Mouse (Mus musculus) testis, postnatal 14 days (tissue): Measurements from ENCODE around the gene Fndc7.
"Not testable (repeated sequence)": the region's sequence is repeated elsewhere in the genome, so short reads cannot be mapped to it uniquely, and the experiment has no call there.

Experiments used
- DNase-seq: peaks from one replicate; pipeline ENCODE4 v3.0.0; 2021; ENCODE audit warnings: low spot score

The Fndc7 gene

GRCm38 (mm10) chr3:108886934-108887617, 2.7 kb downstream of the Fndc7 start:
- DNase-seq: no peak

GRCm38 (mm10) chr3:108885686-108886530, 3.9 kb downstream of the Fndc7 start:
- DNase-seq: peak; percentile 57

- DNase-seq: no peak
Measured at GRCm38 (mm10) chr3:108884706-108885289, 5.0 kb downstream of the Fndc7 start.

GRCm38 (mm10) chr3:108883067-108883466, 6.7 kb downstream of the Fndc7 start:
- DNase-seq: no peak

GRCm38 (mm10) chr3:108881873-108882272, 7.9 kb downstream of the Fndc7 start:
- not testable (repeated sequence) for DNase-seq

- no peak for DNase-seq
Measured at GRCm38 (mm10) chr3:108880544-108881507, 9.0 kb downstream of the Fndc7 start.

GRCm38 (mm10) chr3:108879836-108880435, 9.9 kb downstream of the Fndc7 start:
- DNase-seq: no peak

GRCm38 (mm10) chr3:108879129-108879528, 10.7 kb downstream of the Fndc7 start:
- DNase-seq: no peak

GRCm38 (mm10) chr3:108870631-108871030, 19.2 kb downstream of the Fndc7 start:
- no peak for DNase-seq

GRCm38 (mm10) chr3:108867449-108867848, 22.4 kb downstream of the Fndc7 start:
- no peak for DNase-seq

GRCm38 (mm10) chr3:108865676-108866075, 24.1 kb downstream of the Fndc7 start:
- no peak for DNase-seq

- DNase-seq: no peak
Measured at GRCm38 (mm10) chr3:108865129-108865528, 24.7 kb downstream of the Fndc7 start.

- no peak for DNase-seq
Measured at GRCm38 (mm10) chr3:108863091-108863490, 26.7 kb downstream of the Fndc7 start.

- DNase-seq: not testable (repeated sequence)
Measured at GRCm38 (mm10) chr3:108862282-108862681, 27.5 kb downstream of the Fndc7 start.

GRCm38 (mm10) chr3:108860786-108861185, 29.0 kb downstream of the Fndc7 start:
- DNase-seq: no peak

GRCm38 (mm10) chr3:108858231-108858770, 31.5 kb downstream of the Fndc7 start:
- no peak for DNase-seq

- DNase-seq: no peak
Measured at GRCm38 (mm10) chr3:108857714-108858113, 32.1 kb downstream of the Fndc7 start.

GRCm38 (mm10) chr3:108857124-108857470, 32.7 kb downstream of the Fndc7 start:
- no peak for DNase-seq

- no peak for DNase-seq
Measured at GRCm38 (mm10) chr3:108856386-108857123, 33.3 kb downstream of the Fndc7 start.

GRCm38 (mm10) chr3:108855864-108856263, 33.9 kb downstream of the Fndc7 start:
- DNase-seq: peak; percentile 66
